In genomic region chr10:117106686-117107085, GRCm38 (mm10) we compare ENCODE assay signal across 15 mouse cellular contexts. TPM values are rescaled to one million over a fixed set of nuclear protein-coding genes. Genes with fewer than 3 reads are reported as not detected.
DNase-seq lines count a peak whose midpoint lies in the region; ATAC-seq and TF ChIP-seq lines count a peak whose summit lies in the region.
"Had no signal": no experiment of that assay in that cellular context is flagged by ENCODE, and none has a peak within 500 bp of the region (broad histone marks: within the 10 kb centered on the region; RNA-seq: fewer than 3 reads in every experiment).

No protein-coding gene starts in this region.

- WGBS in heart, embryonic 11.5 days (ENCODE audit: insufficient replicate concordance): 7% methylated on average over 3 of the region's 3 CpGs
- 9% methylated on average over 3 of the region's 3 CpGs for WGBS in lung, embryonic 14.5 days

- H3K9me3 ChIP-seq in heart, embryonic 11.5 days (replicated peaks; ENCODE audit: control insufficient read depth, low read length): no peaks in the 10 kb centered on the region
- H3K9me3 ChIP-seq in lung, embryonic 14.5 days (ENCODE audit: low read depth, low read length): no peaks in the 10 kb centered on the region
- H3K9me3 ChIP-seq: embryonic facial prominence, embryonic 15.5 days; hindbrain, embryonic 15.5 days; midbrain, embryonic 15.5 days had no signal

- TF ChIP-seq CTCF in lung, embryonic 14.5 days (IDR thresholded peaks at IDR 0.05; ENCODE audit: low read depth): no peak

- ATAC-seq in heart, embryonic 11.5 days (replicated peaks; ENCODE audit: insufficient number of reproducible peaks, low FRiP score, low TSS enrichment): no peak
- no peak for ATAC-seq in lung, embryonic 14.5 days (ENCODE audit: insufficient read depth)
- 0 out of 2 replicates have a peak, but pooled peaks have one; percentile 7 for ATAC-seq in megakaryocyte progenitor cell, adult 5-6 weeks (replicated peaks; ENCODE audit: poor library complexity)

- no peaks in the 10 kb centered on the region for H3K27me3 ChIP-seq in heart, embryonic 11.5 days (ENCODE audit: control insufficient read depth, insufficient read depth, low read length)
- no peaks in the 10 kb centered on the region for H3K27me3 ChIP-seq in lung, embryonic 14.5 days (ENCODE audit: insufficient read depth, low read length)
- H3K27me3 ChIP-seq: embryonic facial prominence, embryonic 15.5 days; hindbrain, embryonic 15.5 days; midbrain, embryonic 15.5 days had no signal

- H3K27ac ChIP-seq in heart, embryonic 11.5 days (ENCODE audit: low read depth, low read length): peak overlapping the region; percentile 84
- H3K27ac ChIP-seq in lung, embryonic 14.5 days (ENCODE audit: low read depth): peak overlapping the region; percentile 10; the same call in 1 of the 2 replicates
- H3K27ac ChIP-seq: embryonic facial prominence, embryonic 15.5 days; hindbrain, embryonic 15.5 days; midbrain, embryonic 15.5 days had no signal

- DNase-seq in heart, adult 8-10 months (ENCODE audit: low spot score): no peak
- no peak for DNase-seq in lung, embryonic 14.5 days
- DNase-seq in lung, postnatal 14 days: no peak
- DNase-seq in induced T-regulatory cell, adult 2 months (ENCODE audit: low read depth): peak; percentile 28
- no peak for DNase-seq in left cerebral cortex, adult 9 months (ENCODE audit: low spot score in 2 of 2)
- DNase-seq: gastrocnemius, postnatal 14 days; kidney, adult 8-10 months; kidney, postnatal 4 days; layer of hippocampus, postnatal 36 days; right cerebral cortex, postnatal 4 days had no signal

- H3K9ac ChIP-seq in heart, embryonic 11.5 days (ENCODE audit: low read depth, low read length): no peak overlapping the region
- no peak overlapping the region for H3K9ac ChIP-seq in lung, embryonic 14.5 days
- H3K9ac ChIP-seq: embryonic facial prominence, embryonic 15.5 days; hindbrain, embryonic 15.5 days; midbrain, embryonic 15.5 days had no signal

- no peaks in the 10 kb centered on the region for H3K36me3 ChIP-seq in heart, embryonic 11.5 days (ENCODE audit: control insufficient read depth, insufficient read depth, low read length)
- no peaks in the 10 kb centered on the region for H3K36me3 ChIP-seq in lung, embryonic 14.5 days (ENCODE audit: insufficient read depth)
- H3K36me3 ChIP-seq: hindbrain, embryonic 15.5 days; midbrain, embryonic 15.5 days had no signal

- no peak overlapping the region for H3K4me3 ChIP-seq in heart, embryonic 11.5 days (ENCODE audit: low read depth, low read length)
- no peak overlapping the region for H3K4me3 ChIP-seq in lung, embryonic 14.5 days (ENCODE audit: low read depth, low read length)
- H3K4me3 ChIP-seq: embryonic facial prominence, embryonic 15.5 days; hindbrain, embryonic 15.5 days; midbrain, embryonic 15.5 days had no signal

- H3K4me1 ChIP-seq in heart, embryonic 11.5 days (ENCODE audit: control insufficient read depth, insufficient read depth, low read length): peaks cover 50% of the 10 kb centered on the region
- peaks cover 17% of the 10 kb centered on the region; the same call in 1 of the 2 replicates for H3K4me1 ChIP-seq in lung, embryonic 14.5 days (ENCODE audit: insufficient read depth)

- H3K4me2 ChIP-seq in heart, embryonic 11.5 days: peak overlapping the region; percentile 25
- 0 out of 2 replicates have a peak overlapping the region, but pooled peaks have one; percentile 2 for H3K4me2 ChIP-seq in lung, embryonic 14.5 days
- H3K4me2 ChIP-seq: embryonic facial prominence, embryonic 15.5 days; hindbrain, embryonic 15.5 days; midbrain, embryonic 15.5 days had no signal

RNA-seq across cellular contexts. Expression of gene Frs2, which starts 41.6 kb away (rescaled TPM):
- 27.1 and 30.4 TPM in 2 replicates for polyA plus RNA-seq in heart, embryonic 11.5 days (2014; fragmentation: Nextera tagmentation; extraction: Ambion mirVana)
- total RNA-seq in heart, adult 8-10 months (2022): 10 to 100 TPM; 15.2 to 16.8 (median 15.9) TPM
- 26.4 and 27.8 TPM in 2 replicates for polyA plus RNA-seq in lung, embryonic 14.5 days (2014; fragmentation: Nextera tagmentation; extraction: Ambion mirVana)
- total RNA-seq in megakaryocyte progenitor cell, adult 5-6 weeks (2015): 33.5 and 37.9 TPM in 2 replicates
- total RNA-seq in megakaryocyte progenitor cell, adult 5-6 weeks (2017): 14.4 and 15.1 TPM in 2 replicates

RNA-seq across cellular contexts. Expression of gene Cct2, which starts 43.1 kb away (rescaled TPM):
- 211 and 221 TPM in 2 replicates for polyA plus RNA-seq in heart, embryonic 11.5 days (2014; fragmentation: Nextera tagmentation; extraction: Ambion mirVana)
- 100 to 1,000 TPM; 108 to 128 (median 121) TPM for total RNA-seq in heart, adult 8-10 months (2022)
- 274 and 283 TPM in 2 replicates for polyA plus RNA-seq in lung, embryonic 14.5 days (2014; fragmentation: Nextera tagmentation; extraction: Ambion mirVana)
- total RNA-seq in megakaryocyte progenitor cell, adult 5-6 weeks (2015): 627 and 662 TPM in 2 replicates
- total RNA-seq in megakaryocyte progenitor cell, adult 5-6 weeks (2017): 516 and 565 TPM in 2 replicates

Comparison
In these comparisons a context has a peak if more than half of its experiments do, and no peak if none do; other contexts are left out.
1. RNA of gene Cct2, which starts 43.1 kb away (total RNA-seq): 516 to 662 TPM in megakaryocyte progenitor cell, adult 5-6 weeks; 108 to 128 TPM in heart, adult 8-10 months; every median in the first group is over 4 times any median in the second.